Mouse (Mus musculus): ENCODE data around the gene Kmo. TPM values are rescaled to one million over a fixed set of nuclear protein-coding genes. Genes with fewer than 3 reads are reported as not detected.

The Kmo gene
- polyA plus RNA-seq, 1 experiment from 2014 or later: 0.29 TPM

GRCm38 (mm10) chr1:175699796-175700195 lies 79.6 kb downstream of the Kmo start:
- no peaks in the 10 kb centered on the region for H3K9me3 ChIP-seq (replicated peaks)
- ATAC-seq (ENCODE audit: insufficient number of reproducible peaks, low FRiP score): no peak
- H3K27ac ChIP-seq (ENCODE audit: poor library complexity, severe bottlenecking): no peak overlapping the region
- 28% methylated on average over 4 of the region's 4 CpGs for WGBS
- no peaks in the 10 kb centered on the region for H3K27me3 ChIP-seq (replicated peaks)
- peaks cover 13% of the 10 kb centered on the region for H3K4me1 ChIP-seq (replicated peaks)
- no peak overlapping the region for H3K4me2 ChIP-seq
- no peaks in the 10 kb centered on the region for H3K36me3 ChIP-seq
- H3K9ac ChIP-seq: no peak overlapping the region
- no peak overlapping the region for H3K4me3 ChIP-seq

GRCm38 (mm10) chr1:175701145-175701544 lies 81.0 kb downstream of the Kmo start:
- Histone ChIP-seq H3K27me3 (replicated peaks) (no peaks in the 10 kb centered on the region), H3K9me3 (replicated peaks) (no peaks in the 10 kb centered on the region), H3K4me2 (no peak overlapping the region), H3K36me3 (no peaks in the 10 kb centered on the region), H3K27ac (ENCODE audit: poor library complexity, severe bottlenecking) (no peak overlapping the region), H3K4me3 (no peak overlapping the region), H3K9ac (no peak overlapping the region), H3K4me1 (replicated peaks) (peaks cover 13% of the 10 kb centered on the region)
- ATAC-seq (ENCODE audit: insufficient number of reproducible peaks, low FRiP score): no peak
- WGBS: 60% methylated on average over 4 of the region's 4 CpGs

DNA sequence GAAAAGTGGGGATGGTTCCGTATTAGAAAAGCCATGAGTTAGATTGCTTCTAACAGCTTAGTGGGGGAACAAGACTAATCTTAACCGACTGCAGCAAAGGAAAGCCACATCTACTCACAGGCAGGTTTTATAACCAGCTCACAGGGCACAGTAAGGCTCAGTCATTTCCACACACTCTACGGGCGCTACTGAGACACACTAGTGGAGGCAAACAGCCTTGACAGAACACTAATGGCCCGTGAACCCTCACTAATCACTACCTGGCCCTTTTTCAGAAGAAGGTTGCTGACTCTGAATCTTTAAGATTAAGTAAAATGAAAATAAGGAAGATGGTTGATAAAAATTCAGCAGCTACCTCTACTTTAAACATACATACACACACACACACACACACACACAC lies 87.4 kb downstream of the Kmo start:
- H3K4me2 ChIP-seq: no peak overlapping the region
- ATAC-seq (ENCODE audit: insufficient number of reproducible peaks, low FRiP score): no peak
- no peak overlapping the region for H3K9ac ChIP-seq
- no peaks in the 10 kb centered on the region for H3K27me3 ChIP-seq (replicated peaks)
- WGBS: 75% methylated on average over 5 of the region's 5 CpGs
- no peak overlapping the region for H3K4me3 ChIP-seq
- H3K36me3 ChIP-seq: no peaks in the 10 kb centered on the region
- no peaks in the 10 kb centered on the region for H3K9me3 ChIP-seq (replicated peaks)
- no peak overlapping the region for H3K27ac ChIP-seq (ENCODE audit: poor library complexity, severe bottlenecking)
- no peaks in the 10 kb centered on the region for H3K4me1 ChIP-seq (replicated peaks)

DNA sequence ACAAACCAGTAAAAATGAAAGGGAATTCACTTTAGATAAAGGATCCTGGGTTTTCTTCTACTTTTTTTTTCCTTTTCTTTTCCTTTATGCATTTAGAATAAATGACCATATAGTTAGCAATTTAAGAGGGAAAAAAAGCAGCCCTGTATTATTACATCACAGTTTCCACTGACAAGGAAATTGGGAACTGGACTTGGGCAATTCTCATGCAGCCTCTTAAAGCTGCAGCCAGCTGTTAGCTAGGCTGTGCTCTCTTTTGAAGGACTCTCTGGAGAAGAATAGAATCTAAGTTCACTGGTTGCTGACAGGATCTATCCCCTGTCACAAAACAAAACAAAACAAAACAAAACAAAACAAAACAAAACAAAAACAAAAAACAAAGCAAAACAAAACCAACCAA lies 87.8 kb downstream of the Kmo start:
- no peaks in the 10 kb centered on the region for H3K27me3 ChIP-seq (replicated peaks)
- H3K4me1 ChIP-seq (replicated peaks): no peaks in the 10 kb centered on the region
- H3K27ac ChIP-seq (ENCODE audit: poor library complexity, severe bottlenecking): no peak overlapping the region
- H3K36me3 ChIP-seq: no peaks in the 10 kb centered on the region
- H3K9ac ChIP-seq: no peak overlapping the region
- no peak for ATAC-seq (ENCODE audit: insufficient number of reproducible peaks, low FRiP score)
- no peak overlapping the region for H3K4me2 ChIP-seq
- H3K9me3 ChIP-seq (replicated peaks): no peaks in the 10 kb centered on the region
- H3K4me3 ChIP-seq: no peak overlapping the region

Other genes with a start within 250 kb of the Kmo start
- 0.72 and 1.4 TPM in 2 replicates for gene Rgs7, start 127.9 kb upstream of the Kmo start, polyA plus RNA-seq (2016; fragmentation: Nextera tagmentation; extraction: Ambion mirVana)
- 192 and 201 TPM in 2 replicates for gene Fh1, start 5.3 kb downstream of the Kmo start, polyA plus RNA-seq (2016; fragmentation: Nextera tagmentation; extraction: Ambion mirVana)
- 15.3 and 16.6 TPM in 2 replicates for gene Opn3, start 72.4 kb downstream of the Kmo start, polyA plus RNA-seq (2016; fragmentation: Nextera tagmentation; extraction: Ambion mirVana)
- 8.1 and 8.5 TPM in 2 replicates for gene Chml, start 72.5 kb downstream of the Kmo start, polyA plus RNA-seq (2016; fragmentation: Nextera tagmentation; extraction: Ambion mirVana)
- gene Wdr64, start 78.2 kb downstream of the Kmo start, polyA plus RNA-seq (2016; fragmentation: Nextera tagmentation; extraction: Ambion mirVana): not detected in 2 replicates

Data from heart, embryonic 12.5 days (tissue).